Mouse (Mus musculus) urinary bladder, adult 2 months (tissue): ENCODE measurements around the gene Cant1. TPM values are rescaled to one million over a fixed set of nuclear protein-coding genes. Genes with fewer than 3 reads are reported as not detected.
"Not testable (repeated sequence)": the region's sequence is repeated elsewhere in the genome, so short reads cannot be mapped to it uniquely, and the experiment has no call there.

Experiments
- DNase-seq: peaks from one replicate; pipeline ENCODE4 v3.0.0; 2022; ENCODE audit warnings: low spot score
- polyA plus RNA-seq: library from polyadenylated mRNA; depleted of rRNA; stranded (reverse); fragments of >200 nt; gene quantifications from 2 replicates; pipeline ENCODE4 v1.2.3, GENCODE M21; 2012

Cant1 gene
- polyA plus RNA-seq, 1 experiment = 38.2 TPM

GRCm38 (mm10) chr11:118408051-118408740, 10.7 kb downstream of the Cant1 start:
- no peak for DNase-seq

GRCm38 (mm10) chr11:118407318-118407910, 11.5 kb downstream of the Cant1 start:
- DNase-seq = peak; percentile 45

- DNase-seq = peak; percentile 12
These were observed 12.4 kb downstream of the Cant1 start for GRCm38 (mm10) chr11:118406521-118406920.

GRCm38 (mm10) chr11:118405311-118405710, 13.6 kb downstream of the Cant1 start:
- peak; percentile 17 for DNase-seq

DNA sequence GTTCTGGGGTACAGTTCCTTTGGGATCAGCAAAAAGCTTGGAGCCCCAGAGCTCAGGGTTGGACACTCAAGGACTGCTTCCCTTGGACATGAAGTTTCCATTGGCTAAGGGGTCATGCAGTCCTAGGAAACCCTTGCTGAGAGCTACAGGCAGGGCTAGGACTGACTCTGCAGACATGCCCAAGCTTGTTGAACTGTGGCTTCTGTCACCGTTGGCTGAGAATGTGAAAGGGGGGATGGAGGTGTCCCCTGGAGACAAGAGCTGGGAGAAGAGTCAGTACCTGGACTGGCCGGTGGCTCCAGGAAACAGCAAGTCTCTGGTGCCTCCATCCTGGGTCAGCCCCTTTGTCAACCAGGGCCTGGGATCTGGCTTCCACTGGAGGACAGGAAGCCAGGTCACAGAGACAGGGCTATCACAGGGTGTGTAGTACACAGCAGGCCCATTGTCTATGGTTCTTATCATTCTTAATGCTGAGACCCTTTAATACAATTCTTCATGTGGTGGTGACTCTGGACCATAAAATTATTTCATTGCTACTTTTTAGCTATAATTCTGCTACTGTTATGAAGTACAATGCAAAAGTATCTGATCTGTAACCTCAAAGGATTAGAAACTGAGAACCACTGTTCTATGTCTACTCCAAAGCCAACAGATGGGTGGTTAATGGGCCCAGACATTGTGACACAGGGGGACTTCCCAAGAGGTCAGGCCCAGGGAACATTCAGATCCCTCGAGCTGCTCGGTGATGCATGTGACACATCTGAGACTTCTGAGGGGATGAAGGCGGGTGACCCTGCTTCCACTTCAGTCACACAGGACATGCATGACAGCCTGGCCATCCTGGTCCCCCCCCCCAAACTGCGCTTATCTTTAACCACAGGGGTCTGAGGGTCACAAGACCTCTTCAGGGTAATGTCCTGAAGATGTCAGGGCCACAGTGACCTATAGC, 14.7 kb downstream of the Cant1 start:
- DNase-seq = peak; percentile 28

- DNase-seq = peak; percentile 13
These were observed 15.7 kb downstream of the Cant1 start for GRCm38 (mm10) chr11:118403183-118403582.

DNA sequence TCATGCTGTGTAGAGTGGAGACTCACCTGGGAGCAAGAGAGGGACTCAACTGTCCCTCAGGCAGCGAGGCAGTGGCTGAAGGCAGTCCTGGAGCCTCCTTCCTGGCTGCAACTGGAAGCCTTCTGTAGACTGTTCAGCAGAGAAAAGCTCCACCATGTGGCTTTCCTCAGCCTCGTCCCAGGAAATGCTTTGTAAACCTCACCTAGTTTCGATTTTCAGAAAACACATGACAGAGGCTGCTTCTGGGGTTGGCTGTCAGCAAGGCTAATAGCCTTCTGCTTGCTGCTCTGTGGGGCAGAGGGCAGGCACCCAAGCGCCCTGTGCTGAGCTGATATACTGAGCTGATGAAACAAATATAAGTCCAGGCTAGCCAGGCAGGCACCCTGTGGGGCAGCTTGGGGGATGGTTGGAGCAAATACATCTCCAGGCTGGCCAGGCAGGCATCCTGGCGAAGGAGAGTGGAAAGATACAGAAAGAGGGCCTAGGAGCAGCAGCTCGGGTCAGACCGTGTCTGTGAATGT, 17.1 kb downstream of the Cant1 start, which contains the start of gene Lgals3bp:
TSS of gene Lgals3bp (minus strand) at position 333 of the 521 bp plus-strand sequence.
- DNase-seq = peak; percentile 41

GRCm38 (mm10) chr11:118401195-118401594, 17.7 kb downstream of the Cant1 start:
- DNase-seq = peak; percentile 19

DNA sequence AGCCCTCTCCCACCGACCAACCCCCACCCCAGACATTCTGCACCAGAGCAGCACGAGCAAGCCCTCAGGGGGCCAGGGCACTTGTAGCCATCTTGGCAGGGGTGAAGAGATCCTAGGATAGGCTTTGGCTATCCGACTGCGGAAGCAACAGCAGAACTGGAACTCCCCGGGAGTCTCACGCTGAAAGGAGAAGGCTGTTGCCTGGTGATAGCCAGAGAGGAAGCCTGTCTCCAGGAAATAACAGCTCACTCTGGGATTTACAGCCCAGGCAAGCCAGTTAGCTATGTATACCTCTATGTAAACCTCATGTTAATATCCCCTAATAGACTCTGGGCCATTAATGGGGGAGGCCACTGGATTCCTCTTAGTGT, 18.3 kb downstream of the Cant1 start:
- no peak for DNase-seq

DNA sequence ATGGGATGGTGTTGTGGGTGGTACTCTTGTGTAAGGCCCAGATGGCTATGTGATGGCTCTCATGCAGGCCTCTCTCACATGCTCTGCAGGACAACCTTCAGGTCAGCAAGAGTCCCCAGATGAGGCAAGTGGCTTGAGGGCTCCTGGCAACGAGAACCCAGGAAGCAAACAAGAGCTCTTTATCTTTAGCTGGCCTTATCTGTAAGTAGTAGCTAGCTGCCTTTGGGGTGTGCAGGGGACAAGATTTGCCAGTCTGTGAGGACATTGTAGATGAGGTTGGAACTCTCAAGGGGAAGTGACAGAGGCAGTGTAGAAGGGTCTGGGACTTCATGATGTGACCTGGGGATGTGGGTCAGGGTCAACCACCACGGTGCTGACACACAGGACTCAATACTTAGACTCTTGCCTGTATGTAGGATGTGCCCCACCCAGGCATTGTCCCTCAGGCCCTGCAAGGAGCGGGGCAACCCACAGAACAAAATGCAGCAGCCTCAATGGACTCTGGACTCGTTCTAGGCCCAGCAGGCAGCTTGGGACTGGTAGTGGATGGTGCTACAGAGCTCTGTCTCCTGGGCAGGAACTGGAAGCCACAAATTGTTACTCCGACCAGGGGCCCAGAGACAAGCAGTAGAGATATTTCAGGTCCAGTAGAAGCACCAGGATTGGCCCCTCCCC, 18.9 kb downstream of the Cant1 start:
- DNase-seq = peak; percentile 19

DNA sequence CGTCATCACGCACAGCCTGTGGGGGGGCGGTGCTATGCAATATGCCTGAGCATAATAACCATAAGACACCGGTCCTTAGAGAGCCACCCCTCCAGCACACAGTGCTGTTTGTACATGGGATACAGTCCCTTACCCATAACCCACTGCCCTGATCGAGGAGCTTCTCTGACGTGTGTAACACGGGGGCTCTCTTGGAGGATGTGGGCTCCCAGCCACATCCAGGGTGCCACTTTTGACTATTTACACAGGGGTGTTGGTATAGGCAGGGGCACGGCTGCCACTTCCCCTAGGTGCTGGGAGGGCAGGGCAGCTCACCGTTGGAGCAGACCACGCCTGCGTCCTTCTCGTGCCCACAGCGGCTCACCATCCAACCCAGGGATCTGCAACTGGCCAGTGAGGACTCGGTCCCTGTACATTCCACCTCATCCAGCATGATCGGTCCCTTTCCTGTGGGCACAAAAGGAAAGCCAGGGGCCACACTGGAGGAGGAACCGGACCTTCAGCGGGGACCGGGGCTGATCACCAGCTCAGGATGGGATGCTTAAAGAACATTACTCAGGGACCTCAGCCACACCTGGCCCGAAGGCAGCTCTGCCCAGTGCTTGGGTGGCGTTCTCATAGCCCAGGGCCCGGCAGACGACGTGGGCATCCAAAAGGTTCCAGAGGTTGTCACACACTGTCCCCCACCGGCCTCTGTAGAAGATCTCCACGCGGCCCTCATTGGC, 20.9 kb downstream of the Cant1 start:
- peak; percentile 19 for DNase-seq

- DNase-seq = peak; percentile 13
These were observed 24.3 kb downstream of the Cant1 start for GRCm38 (mm10) chr11:118394538-118394937.

- DNase-seq = no peak
These were observed 24.9 kb downstream of the Cant1 start for GRCm38 (mm10) chr11:118393991-118394390.

DNA sequence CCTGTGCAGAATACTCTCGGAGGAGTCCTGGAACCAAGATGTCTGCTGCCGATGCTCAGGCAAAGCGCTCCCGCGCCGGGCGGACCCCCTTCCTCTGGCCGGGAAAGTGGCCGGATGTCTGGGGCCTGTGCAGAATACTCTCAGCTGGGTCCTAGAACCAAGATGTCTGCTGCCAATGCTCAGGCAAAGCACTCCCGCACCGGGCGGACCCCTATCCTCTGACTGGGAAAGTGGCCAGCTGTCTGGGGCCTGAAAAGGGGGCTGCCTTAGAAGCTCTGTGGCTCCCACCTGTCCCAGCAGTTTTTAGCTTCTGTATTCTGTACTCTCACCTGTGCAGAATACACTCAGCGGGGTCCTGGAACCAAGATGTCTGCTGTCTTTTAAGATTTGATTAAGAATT, 31.1 kb downstream of the Cant1 start:
- peak; percentile 16 for DNase-seq

DNA sequence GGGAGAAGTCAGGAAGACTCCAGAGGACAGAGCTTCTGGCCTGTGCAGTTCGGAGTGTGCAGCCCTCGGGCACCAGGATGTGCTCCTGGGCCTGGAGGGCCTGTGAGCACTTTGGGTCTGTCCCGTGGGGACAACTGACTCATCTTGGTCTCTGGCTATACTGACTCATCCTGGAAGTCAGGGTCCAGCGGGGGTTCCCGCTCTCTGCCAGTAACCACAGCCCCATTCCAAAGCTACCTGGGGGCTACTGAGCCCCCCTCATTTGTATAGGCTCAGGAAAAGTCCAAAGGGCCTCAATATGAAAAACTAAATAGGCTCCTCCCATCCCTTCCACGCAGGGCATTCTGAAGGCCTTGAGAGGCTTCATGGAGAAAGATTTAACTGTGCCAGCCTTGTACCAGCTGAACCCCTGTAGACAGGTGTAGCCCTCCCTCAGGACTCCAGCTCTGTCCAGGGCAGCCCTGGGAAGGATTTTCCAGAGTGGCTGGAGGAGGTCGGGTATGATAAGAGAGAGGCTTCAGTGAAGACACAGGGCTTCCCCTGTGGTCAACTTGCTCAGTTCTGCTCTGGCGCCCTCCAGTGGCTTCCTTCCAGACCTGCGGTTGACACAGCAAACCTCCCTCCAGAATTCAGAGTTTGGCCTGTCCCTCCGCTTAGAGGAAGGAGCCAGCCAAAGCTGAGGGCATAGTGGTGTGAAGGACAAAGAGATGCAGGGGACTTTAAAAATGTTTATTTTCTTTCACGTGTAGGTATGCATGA, 39.5 kb downstream of the Cant1 start:
- DNase-seq = peak; percentile 72

GRCm38 (mm10) chr11:118378656-118379055, 40.2 kb downstream of the Cant1 start:
- DNase-seq = peak; percentile 14

DNA sequence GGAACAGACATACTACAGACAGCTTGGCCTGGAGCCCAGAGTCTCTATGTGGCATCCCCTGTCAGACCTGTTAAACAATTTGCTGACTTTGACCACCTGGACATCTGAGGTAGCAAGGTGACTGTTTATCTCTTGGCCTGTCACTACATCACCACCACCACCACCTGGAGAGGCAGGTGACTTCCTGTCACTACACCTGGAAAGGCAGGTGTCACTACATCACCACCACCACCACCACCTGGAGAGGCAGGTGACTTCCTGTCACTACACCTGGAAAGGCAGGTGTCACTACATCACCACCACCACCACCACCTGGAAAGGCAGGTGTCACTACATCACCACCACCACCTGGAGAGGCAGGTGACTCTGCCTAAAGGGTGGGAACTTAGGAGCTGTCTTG, 42.6 kb downstream of the Cant1 start:
- not testable (repeated sequence) for DNase-seq

DNA sequence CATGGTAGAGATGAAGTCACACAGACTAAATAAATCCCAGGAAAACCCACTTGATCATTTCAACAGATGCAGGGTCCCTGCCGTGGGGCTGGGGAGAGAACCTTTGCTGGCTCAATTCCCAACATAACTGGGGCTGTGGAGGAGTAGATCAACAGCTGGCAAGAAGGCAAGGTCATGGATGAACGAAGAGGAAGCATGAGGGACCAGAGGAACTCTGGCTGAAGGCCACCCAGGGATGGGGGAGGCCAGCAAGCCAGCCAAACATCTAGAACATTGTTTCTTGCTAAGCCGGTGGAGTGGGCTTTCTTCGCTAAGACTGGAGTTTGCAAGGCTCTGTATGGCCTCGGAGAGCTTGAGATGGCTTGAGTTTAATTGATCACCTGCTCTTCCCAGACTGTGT, 43.0 kb downstream of the Cant1 start:
- DNase-seq = peak; percentile 18

DNA sequence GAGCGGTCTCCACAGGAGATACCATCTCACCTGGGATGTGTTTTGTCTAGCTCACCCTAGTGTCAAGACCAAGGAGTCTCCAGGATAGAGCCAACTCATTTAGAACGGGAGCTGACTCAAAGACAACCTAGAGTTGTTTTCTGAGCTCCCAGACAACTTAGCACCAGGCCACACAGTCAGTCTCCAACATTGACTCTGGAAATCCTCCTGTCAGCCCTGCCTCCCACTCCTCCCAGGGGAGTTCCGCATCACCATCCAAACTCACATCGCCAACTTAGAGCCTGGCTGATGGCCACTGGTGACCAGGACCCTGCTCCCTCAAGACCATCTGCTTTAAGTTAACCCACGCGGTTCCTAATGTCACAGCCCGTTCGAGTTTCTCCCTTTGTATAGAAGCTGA, 43.4 kb downstream of the Cant1 start:
- no peak for DNase-seq

GRCm38 (mm10) chr11:118375006-118375405, 43.9 kb downstream of the Cant1 start:
- DNase-seq = no peak
